In genomic region chr11:100694926-100695325, GRCm38 (mm10) we compare ENCODE assay signal across 1 mouse cellular context.
TF ChIP-seq lines count a peak whose summit lies in the region.

No protein-coding gene starts in this region.

TF ChIP-seq in CH12.LX, 34 proteins besides CTCF, POLR2A, EP300 and RAD21 (continued from another document):
- no peak for TF ChIP-seq MEF2A (IDR thresholded peaks at IDR 0.05; ENCODE audit: borderline replicate concordance, low read depth, low read length)
- peak; percentile 84 for TF ChIP-seq ZC3H11A (IDR thresholded peaks at IDR 0.05; ENCODE audit: low read depth, low read length)
TF ChIP-seq in CH12.LX: peak in this region for 4.
